Mouse (Mus musculus) MEL (cell line): ENCODE results near the gene Natd1.
"Not testable (repeated sequence)": the region's sequence is repeated elsewhere in the genome, so short reads cannot be mapped to it uniquely, and the experiment has no call there.

Experiments
- RCOR1 ChIP-seq: IDR thresholded peaks from 2 replicates; pipeline ENCODE4 v1.6.1; 2012; ENCODE audit warnings: low read depth, mild to moderate bottlenecking, inconsistent platforms, low read length, improper control_type of control experiment
- ZC3H11A ChIP-seq: IDR thresholded peaks from 2 replicates; pipeline ENCODE4 v1.6.1; 2012; ENCODE audit warnings: low read depth, mild to moderate bottlenecking, inconsistent platforms, low read length, improper control_type of control experiment

- TF ChIP-seq RCOR1, ZC3H11A: not testable (repeated sequence)
Observed at GRCm38 (mm10) chr11:60886986-60887385, 27.6 kb downstream of the Natd1 start.
